Comparison of ENCODE assay signal across 8 mouse cellular contexts in genomic region chr7:78990302-78991038, GRCm38 (mm10).
DNase-seq lines count a peak whose midpoint lies in the region; ATAC-seq and TF ChIP-seq lines count a peak whose summit lies in the region.

No protein-coding gene starts in this region.

- peak; percentile 79 for ATAC-seq in hindbrain, embryonic 12.5 days (ENCODE audit: low FRiP score)

- no peaks in the 10 kb centered on the region for H3K36me3 ChIP-seq in hindbrain, embryonic 12.5 days

- peaks cover 11% of the 10 kb centered on the region for H3K4me1 ChIP-seq in hindbrain, embryonic 12.5 days

- no peak for DNase-seq in gastrocnemius, adult 2 months
- DNase-seq in gastrocnemius, postnatal 25 days = no peak
- peak; percentile 31 for DNase-seq in urinary bladder, adult 2 months (ENCODE audit: low spot score)
- DNase-seq in urinary bladder, postnatal 10 days (ENCODE audit: low spot score) = no peak
- DNase-seq in mesoderm, embryonic 11.5 days (ENCODE audit: low read depth, low spot score) = peak; percentile 84
- DNase-seq in testis, postnatal 10 days (ENCODE audit: low spot score) = peak; percentile 60
- DNase-seq in spleen, postnatal 4 days (ENCODE audit: low spot score in 2 of 2) = no peak

- no peaks in the 10 kb centered on the region for H3K9me3 ChIP-seq in hindbrain, embryonic 12.5 days (replicated peaks)

- no peak overlapping the region for H3K27ac ChIP-seq in gastrocnemius, adult 2 months
- no peak overlapping the region for H3K27ac ChIP-seq in hindbrain, embryonic 12.5 days

- no peak for TF ChIP-seq CTCF in gastrocnemius, adult 2 months (IDR thresholded peaks at IDR 0.05)

- H3K27me3 ChIP-seq in hindbrain, embryonic 12.5 days = peaks cover 6% of the 10 kb centered on the region; the same call in 1 of the 2 replicates

- H3K4me2 ChIP-seq in hindbrain, embryonic 12.5 days (replicated peaks) = peak overlapping the region; percentile 69

- intact Hi-C loops in gastrocnemius, adult 2 months (cut with DNase I) = no loop called here

- peak overlapping the region; percentile 32 for H3K4me3 ChIP-seq in gastrocnemius, adult 2 months
- H3K4me3 ChIP-seq in hindbrain, embryonic 12.5 days = peak overlapping the region; percentile 34

- WGBS in hindbrain, embryonic 12.5 days = 4% methylated on average over 27 of the region's 27 CpGs

- H3K9ac ChIP-seq in hindbrain, embryonic 12.5 days = peak overlapping the region; percentile 52

Comparison
In these comparisons a context has a peak if more than half of its experiments do, and no peak if none do; other contexts are left out.
1. DNase-seq: peak in urinary bladder, adult 2 months (single experiment), mesoderm, embryonic 11.5 days (single experiment) and testis, postnatal 10 days (single experiment); none in gastrocnemius, adult 2 months (single experiment), gastrocnemius, postnatal 25 days (single experiment), urinary bladder, postnatal 10 days (single experiment) and spleen, postnatal 4 days (0 of 2).